Mouse (Mus musculus) liver (tissue): ENCODE data around the gene Uqcr11.
A peak's percentile ranks its signal among the peaks of the same experiment; 100 is the strongest.

Experiments
- DNase-seq: peaks from one replicate; pipeline ENCODE4 v3.0.0-alpha.2; 2020; ENCODE audit warnings: mixed read lengths

Uqcr11 gene

DNA sequence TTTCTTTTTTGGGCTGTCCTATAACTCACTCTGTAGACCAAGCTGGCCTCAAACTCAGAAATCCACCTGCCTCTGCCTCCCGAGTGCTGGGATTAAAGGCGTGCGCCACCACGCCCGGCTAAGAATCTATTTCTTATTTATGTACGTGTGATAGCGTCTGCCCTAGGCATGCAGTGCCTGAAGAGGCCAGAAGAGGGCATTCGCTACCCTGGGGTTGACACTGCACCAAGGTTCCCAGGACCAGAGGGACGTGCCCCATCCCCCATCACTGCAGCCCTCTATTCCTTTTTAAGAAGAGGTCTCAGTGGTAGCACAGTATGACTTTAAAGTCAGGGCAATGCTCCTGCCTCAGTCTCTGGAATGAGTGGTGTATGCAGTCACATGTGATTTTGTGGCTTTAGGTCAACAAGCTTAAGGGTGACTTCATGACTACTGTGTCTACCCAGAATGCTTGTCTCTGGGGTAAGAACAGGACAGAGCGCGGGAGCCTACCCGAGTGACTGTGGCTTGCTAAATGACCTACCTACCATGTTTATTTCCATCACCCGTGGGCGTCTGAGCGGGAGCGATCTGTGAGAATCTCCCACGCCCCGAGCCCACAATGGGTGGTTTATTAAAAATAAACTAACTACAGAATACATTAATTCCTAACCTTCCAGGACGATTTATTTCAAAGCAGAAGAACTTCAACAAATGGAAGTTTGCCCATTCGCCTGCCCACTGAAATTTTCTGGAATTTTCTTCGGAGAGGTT is 36.5 kb downstream of the Uqcr11 start:
- no peak for DNase-seq

DNA sequence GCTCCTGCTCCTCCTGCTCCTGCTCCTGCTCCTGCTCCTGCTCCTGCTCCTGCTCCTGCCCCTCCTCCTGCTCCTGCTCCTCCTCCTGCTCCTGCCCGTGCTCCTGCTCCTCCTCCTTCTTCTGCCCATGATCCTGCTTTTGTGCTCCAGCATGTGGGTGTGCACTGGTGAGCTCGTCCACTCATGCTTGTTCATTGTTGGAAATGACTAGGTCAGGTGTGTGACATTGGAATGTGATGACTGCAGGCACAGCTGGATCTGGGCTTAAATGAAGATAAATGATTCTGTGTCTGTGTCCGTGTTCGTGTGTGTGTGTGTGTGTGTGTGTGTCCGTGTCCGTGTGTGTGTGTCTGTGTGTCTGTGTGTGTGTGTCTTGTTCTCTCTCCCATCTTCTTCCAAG is 38.2 kb downstream of the Uqcr11 start:
- DNase-seq = no peak

DNA sequence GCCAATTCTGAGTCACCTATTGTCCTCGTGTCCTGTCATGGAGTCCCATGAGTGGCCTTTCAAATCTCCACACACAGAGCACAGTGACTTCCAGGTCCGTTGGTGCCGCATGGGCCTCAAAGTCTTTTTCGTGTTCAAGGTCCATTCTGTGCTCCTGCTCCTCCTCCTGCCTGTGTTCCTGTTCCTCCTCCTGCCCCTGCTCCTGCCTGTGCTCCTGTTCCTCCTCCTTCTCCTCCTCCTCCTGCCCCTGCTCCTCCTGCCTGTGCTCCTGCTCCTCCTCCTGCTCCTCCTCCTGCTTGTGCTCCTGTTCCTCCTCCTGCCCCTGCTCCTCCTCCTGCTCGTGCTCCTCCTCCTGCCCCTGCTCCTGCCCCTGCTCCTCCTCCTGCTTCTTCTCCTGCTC is 38.7 kb downstream of the Uqcr11 start:
- no peak for DNase-seq

DNA sequence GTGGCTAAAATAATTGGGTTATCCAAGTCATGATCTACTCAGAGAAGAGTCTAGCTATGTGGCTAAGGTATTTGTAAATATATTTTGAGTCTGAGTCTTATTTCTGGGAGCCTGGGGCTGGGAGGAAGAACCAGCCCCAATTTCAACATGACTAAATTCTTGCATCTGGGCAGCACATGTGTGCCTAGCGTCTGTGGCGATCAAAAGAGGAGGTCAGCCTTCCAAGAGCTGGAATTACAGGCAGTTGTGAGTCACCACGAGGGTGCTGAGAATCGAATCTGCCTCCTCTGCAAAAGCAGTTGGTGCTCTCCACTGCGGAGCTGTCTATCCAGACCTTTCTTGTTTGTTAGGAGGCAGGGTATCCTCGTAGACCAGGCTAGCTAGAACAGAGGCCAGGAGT is 40.9 kb downstream of the Uqcr11 start:
- no peak for DNase-seq

DNA sequence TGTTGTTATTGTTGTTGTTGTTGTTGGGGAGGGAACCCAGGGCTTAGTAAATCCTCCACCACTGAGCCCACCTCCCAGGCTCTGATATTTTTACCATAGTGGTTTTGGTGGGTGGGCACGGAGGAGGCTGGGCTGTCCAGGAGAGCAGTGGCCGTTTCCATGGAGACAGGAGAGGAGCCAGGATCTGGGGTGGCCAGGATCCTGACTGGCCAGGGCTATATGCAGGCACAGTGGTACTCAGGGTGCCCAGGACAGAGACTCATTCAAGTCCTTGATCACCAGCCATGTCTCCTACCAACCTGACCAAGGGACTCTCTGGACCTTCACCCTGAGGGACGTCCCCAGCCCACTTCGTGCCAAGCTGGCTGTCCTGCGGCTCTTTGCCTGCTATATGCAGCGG is 42.9 kb downstream of the Uqcr11 start:
- DNase-seq = no peak

DNA sequence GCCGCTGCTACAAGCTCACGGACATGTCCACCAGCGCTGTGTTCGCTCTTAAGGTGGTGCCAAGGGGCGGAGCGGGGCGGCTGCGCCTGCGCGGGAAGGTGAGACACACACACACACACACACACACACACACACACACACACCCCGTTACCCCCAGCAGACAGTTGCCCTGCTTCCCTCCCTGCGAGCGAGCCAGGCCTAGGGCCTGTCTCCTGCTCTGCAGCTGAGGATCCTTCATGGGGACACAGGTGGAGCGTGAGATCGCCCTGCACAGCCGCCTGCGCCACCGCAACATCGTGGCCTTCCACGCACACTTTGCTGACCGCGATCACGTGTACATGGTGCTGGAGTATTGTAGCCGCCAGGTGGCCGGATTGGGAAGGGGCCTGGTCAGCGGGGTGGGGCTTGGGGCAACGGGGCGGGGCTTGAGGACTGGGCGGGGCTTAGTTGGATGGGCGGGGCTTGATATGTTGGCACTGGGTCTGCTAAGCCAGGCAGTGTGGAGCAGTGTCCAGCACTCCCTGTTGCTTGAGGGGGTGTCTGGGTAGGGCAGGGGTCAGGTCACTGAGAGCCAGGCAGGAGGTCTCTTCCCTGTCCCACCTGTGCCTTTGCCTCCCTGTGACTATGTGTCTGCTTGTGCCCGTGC is 48.5 kb downstream of the Uqcr11 start:
- DNase-seq = peak; percentile 26

DNA sequence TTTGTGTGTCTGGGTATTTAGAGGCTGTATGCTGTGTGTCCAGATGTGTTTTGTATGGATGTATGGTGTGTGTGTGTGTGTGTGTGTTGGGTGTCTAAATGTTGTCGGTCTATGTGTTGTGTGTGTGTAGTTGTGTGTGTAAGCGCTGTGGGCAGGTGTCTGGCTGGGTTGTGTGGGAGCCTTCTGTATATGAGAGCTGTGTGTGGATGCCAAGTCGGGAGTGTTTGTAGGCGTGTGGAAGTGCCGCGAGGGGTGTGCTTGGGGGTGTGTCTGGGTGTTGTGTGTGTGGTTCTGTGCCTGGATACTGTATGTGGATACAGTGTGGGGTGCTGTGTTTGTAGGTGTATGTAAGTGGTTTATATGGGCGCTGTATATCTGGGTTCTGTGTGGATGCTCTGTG is 49.3 kb downstream of the Uqcr11 start:
- DNase-seq = no peak

DNA sequence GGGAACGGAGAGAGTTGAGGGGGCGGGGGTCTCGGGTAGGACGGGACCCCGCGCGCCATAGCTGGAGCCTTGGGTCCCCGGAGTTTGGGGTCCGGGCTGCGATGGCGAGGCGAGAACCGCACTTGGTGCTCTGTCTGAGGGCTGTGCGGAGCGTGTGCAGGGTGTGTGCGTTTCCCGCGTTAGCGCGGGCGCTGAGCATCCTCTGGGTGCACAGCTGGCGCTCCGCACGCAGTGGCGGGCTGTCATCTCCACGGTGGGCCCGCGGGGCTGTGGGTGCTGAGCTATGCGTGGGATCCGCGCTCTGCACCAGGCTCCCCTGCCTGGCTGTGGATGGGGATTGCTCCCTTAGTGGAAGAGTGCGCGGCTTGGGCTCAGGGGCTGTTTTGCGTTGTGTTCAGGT is 49.9 kb downstream of the Uqcr11 start:
- DNase-seq = no peak

DNA sequence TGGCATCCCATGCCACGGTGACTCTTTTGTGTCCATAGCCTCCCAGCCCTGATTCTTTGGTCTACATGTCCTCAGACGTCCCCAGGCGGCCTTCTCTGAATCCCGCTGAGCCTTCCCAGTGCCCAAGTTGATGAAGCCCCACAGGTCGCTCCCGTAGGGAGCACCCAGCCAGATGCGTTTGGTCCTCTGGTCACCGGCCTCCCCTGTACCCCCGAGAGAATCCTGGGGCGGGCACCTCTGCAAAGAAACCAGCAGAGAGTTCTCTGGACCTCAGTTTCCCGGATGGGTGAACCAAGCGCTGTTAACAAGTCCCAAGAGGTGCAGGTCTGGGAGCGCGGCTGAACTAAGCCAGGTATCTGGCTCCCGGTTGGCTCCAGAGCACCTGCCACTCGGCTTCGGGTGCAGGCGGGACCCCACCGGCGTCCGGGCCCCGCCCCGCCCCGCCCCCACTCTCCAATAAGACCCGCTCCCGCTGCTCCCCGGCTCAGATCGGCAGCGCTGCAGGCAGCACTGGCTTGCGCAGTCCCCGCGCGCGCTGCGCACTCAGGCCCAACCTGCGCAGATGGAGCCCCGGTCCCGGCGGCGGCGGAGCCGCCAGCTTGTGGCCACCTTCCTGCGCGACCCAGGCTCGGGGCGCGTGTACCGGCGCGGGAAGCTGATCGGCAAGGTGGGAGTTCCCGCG is 50.5 kb downstream of the Uqcr11 start, which contains the start of gene Plk5:
TSS of gene Plk5 (plus strand) at position 459 of the 682 bp plus-strand sequence.
- no peak for DNase-seq

DNA sequence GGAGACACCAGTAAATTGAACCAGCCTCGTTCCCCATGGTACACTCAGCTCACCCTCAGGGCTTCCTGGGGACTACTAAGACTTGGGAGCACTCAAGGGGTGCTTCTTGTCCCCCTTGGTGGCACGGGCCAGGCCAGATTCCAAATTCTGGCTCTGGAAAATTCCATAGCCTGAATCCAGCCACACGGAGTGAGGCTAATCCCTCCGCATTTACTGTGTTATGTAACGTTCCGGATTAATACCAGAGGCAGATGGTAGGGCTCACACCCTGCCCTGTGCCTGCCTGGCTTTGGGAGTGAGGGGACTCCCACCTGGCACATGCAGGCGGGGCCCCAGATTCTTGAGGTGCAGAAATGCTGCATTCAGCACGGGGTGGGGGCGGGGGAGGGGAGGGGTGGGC is 51.2 kb downstream of the Uqcr11 start:
- no peak for DNase-seq
